Mouse (Mus musculus) liver, embryonic 12.5 days (tissue): Measurements from ENCODE around the gene Opcml. TPM values are rescaled to one million over a fixed set of nuclear protein-coding genes. Genes with fewer than 3 reads are reported as not detected.

Experiments
- ATAC-seq: fragments of 200-750 bp; cut with Nextera tagmentation; 2 replicates; pipeline ENCODE4 v1.8.0; 2017; ENCODE audit warnings: moderate number of reproducible peaks, mild to moderate bottlenecking, moderate library complexity
- H3K27ac ChIP-seq: fragments of 300-500 bp; sonication (generic); 2 replicates; pipeline ENCODE4 v1.5.1; 2016; ENCODE audit warnings: mild to moderate bottlenecking
- H3K27me3 ChIP-seq: fragments of 300-500 bp; sonication (generic); replicated peaks from 2 replicates; pipeline ENCODE4 v1.6.1; 2016; ENCODE audit warnings: mild to moderate bottlenecking, moderate library complexity
- H3K36me3 ChIP-seq: fragments of 300-500 bp; sonication (generic); 2 replicates; pipeline ENCODE4 v1.6.1; 2016; ENCODE audit warnings: mild to moderate bottlenecking, moderate library complexity
- H3K4me1 ChIP-seq: fragments of 300-500 bp; sonication (generic); 2 replicates; pipeline ENCODE4 v1.6.1; 2016
- H3K4me2 ChIP-seq: fragments of 300-500 bp; sonication (generic); 2 replicates; pipeline ENCODE4 v1.6.1; 2016; ENCODE audit warnings: mild to moderate bottlenecking, moderate library complexity
- H3K4me3 ChIP-seq: fragments of 300-500 bp; sonication (generic); 2 replicates; pipeline ENCODE4 v1.5.1; 2016; ENCODE audit warnings: mild to moderate bottlenecking, moderate library complexity
- H3K9ac ChIP-seq: fragments of 300-500 bp; sonication (generic); 2 replicates; pipeline ENCODE4 v1.6.1; 2016; ENCODE audit warnings: mild to moderate bottlenecking, moderate library complexity
- H3K9me3 ChIP-seq: fragments of 300-500 bp; sonication (generic); replicated peaks from 2 replicates; pipeline ENCODE4 v1.6.1; 2016; ENCODE audit warnings: mild to moderate bottlenecking, moderate library complexity
- WGBS: fragments of 180-500 bp; shearing (Covaris S2); methylation state at CpG from one replicate; pipeline ENCODE4 v1.1.7; 2016; ENCODE audit not compliant: insufficient replicate concordance; 5-methylcytosine and 5-hydroxymethylcytosine counted together
- polyA plus RNA-seq: library from polyadenylated mRNA; unstranded; fragments of >200 nt; fragmentation: Nextera tagmentation; extraction: Ambion mirVana; gene quantifications from 2 replicates; pipeline ENCODE4 v1.2.1, GENCODE M21; 2016

The Opcml gene
- polyA plus RNA-seq, 1 experiment from 2014 or later: 0.23 TPM

DNA sequence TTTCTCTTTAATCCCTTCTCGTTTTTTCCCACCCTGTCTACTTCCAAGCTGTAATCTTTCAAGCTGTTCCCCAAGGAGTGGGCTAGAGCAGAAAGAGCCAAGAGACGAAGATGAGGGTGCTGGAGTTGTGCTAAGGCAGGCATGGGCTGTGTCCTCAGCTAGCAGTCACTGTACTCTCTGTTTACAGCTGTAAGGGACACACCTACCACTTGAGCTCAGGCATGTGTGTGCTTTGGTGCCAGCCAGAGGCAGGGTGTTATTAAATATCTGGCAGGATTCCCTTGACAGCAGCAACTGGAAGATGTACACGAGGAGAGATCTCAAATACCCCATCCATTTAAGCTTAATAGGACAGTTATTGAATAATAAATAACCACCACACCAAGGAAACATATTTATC, 490.4 kb downstream of the Opcml start:
- WGBS: 26% methylated on average over 3 of the region's 3 CpGs
- Histone ChIP-seq H3K4me2 (no peak overlapping the region), H3K4me3 (no peak overlapping the region), H3K27ac (no peak overlapping the region), H3K36me3 (no peaks in the 10 kb centered on the region), H3K4me1 (no peaks in the 10 kb centered on the region), H3K27me3 (no peaks in the 10 kb centered on the region), H3K9ac (no peak overlapping the region), H3K9me3 (no peaks in the 10 kb centered on the region)
- ATAC-seq: no peak

DNA sequence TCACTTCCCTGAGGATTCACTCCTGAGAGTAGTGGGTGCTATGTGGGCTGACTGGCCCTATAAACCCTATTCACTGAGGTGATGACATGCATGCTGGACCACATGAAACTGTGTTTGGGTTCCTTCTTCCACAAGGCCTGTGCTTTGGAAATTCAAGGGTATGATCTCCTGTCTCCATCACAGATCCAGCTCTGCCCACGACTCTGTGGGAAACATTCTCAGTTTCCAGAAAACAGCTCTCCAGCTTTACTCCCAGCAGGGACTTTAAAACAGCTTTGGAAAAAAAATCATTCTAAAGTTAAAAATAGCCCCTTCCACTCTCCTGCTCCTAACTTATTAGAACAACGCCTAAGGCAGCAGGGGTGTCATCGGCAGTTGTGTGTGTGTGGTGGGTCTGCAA, 491.0 kb downstream of the Opcml start:
- 59% methylated on average over 3 of the region's 3 CpGs for whole genome bisulfite sequencing
- no peak overlapping the region for H3K27ac ChIP-seq
- no peaks in the 10 kb centered on the region for H3K27me3 ChIP-seq
- no peak overlapping the region for H3K4me2 ChIP-seq
- H3K36me3 ChIP-seq: no peaks in the 10 kb centered on the region
- H3K4me3 ChIP-seq: no peak overlapping the region
- no peaks in the 10 kb centered on the region for H3K9me3 ChIP-seq
- no peak overlapping the region for H3K9ac ChIP-seq
- no peaks in the 10 kb centered on the region for H3K4me1 ChIP-seq
- ATAC-seq: no peak

- no peak overlapping the region for H3K4me3 ChIP-seq
- H3K9me3 ChIP-seq: no peaks in the 10 kb centered on the region
- H3K4me1 ChIP-seq: no peaks in the 10 kb centered on the region
- H3K4me2 ChIP-seq: no peak overlapping the region
- 65% methylated on average over 3 of the region's 3 CpGs for WGBS
- H3K27me3 ChIP-seq: no peaks in the 10 kb centered on the region
- H3K9ac ChIP-seq: no peak overlapping the region
- no peak for ATAC-seq
- H3K36me3 ChIP-seq: no peaks in the 10 kb centered on the region
- no peak overlapping the region for H3K27ac ChIP-seq
Measured at GRCm38 (mm10) chr9:28285016-28285415, 494.4 kb downstream of the Opcml start.

DNA sequence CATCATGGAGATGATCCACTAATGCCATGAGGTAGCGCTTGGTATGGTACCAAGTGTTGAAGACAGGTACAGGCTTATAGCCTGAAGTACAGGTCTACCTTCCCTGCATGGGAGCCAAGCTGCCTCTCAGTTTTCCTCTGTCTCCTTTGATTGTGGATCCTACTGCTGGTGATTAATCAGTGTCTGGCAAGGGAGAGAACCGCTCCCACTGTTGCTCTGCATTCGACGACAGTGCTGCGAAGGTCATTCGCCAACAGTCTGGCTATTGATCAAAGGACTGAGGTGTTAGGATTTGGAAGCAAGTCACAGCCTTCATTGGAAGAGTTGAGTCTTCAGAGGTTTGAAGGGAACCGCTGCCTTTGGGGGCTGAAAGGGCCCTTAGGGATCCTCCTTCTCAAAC, 495.8 kb downstream of the Opcml start:
- ATAC-seq: no peak
- Histone ChIP-seq H3K9me3 (no peaks in the 10 kb centered on the region), H3K9ac (no peak overlapping the region)

DNA sequence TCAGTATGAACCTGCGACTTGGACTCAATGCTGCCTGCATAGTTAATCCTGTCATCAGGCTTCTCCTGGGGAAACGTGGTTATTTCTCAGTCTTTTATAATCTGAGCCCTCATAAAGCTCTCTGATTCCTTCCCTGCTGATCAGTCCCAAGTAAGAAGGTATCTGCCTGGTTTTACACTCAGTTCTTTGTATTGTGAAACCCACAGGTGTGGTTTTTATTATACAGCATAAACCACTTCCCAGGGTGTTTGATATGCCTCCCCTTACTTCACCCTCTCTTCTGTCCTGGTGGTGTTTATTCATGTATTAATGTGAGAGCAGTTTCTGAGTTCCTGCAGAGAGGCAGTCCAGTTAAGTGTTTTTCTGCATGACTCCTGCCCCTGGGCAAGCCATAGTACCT, 496.9 kb downstream of the Opcml start:
- H3K4me3 ChIP-seq: no peak overlapping the region
- ATAC-seq: no peak
- H3K27me3 ChIP-seq: no peaks in the 10 kb centered on the region
- H3K9ac ChIP-seq: no peak overlapping the region
- no peak overlapping the region for H3K27ac ChIP-seq
- WGBS: 63% methylated on average over 2 of the region's 2 CpGs
- no peaks in the 10 kb centered on the region for H3K4me1 ChIP-seq
- H3K36me3 ChIP-seq: no peaks in the 10 kb centered on the region
- no peaks in the 10 kb centered on the region for H3K9me3 ChIP-seq
- no peak overlapping the region for H3K4me2 ChIP-seq

More for the DNA sequence above, 495.8 kb downstream of the Opcml start:
- Histone ChIP-seq H3K27me3 (no peaks in the 10 kb centered on the region), H3K4me1 (no peaks in the 10 kb centered on the region), H3K36me3 (no peaks in the 10 kb centered on the region), H3K4me3 (no peak overlapping the region), H3K27ac (no peak overlapping the region), H3K4me2 (no peak overlapping the region)
- WGBS: 55% methylated on average over 7 of the region's 7 CpGs

- no peak overlapping the region for H3K4me2 ChIP-seq
- no peaks in the 10 kb centered on the region for H3K4me1 ChIP-seq
- H3K4me3 ChIP-seq: no peak overlapping the region
- H3K36me3 ChIP-seq: no peaks in the 10 kb centered on the region
- H3K9ac ChIP-seq: no peak overlapping the region
- H3K27me3 ChIP-seq: no peaks in the 10 kb centered on the region
- 26% methylated on average over 1 of the region's 1 CpGs for whole genome bisulfite sequencing
- no peak for ATAC-seq
- H3K9me3 ChIP-seq: no peaks in the 10 kb centered on the region
- no peak overlapping the region for H3K27ac ChIP-seq
Measured at GRCm38 (mm10) chr9:28289696-28290330, 499.2 kb downstream of the Opcml start.

DNA sequence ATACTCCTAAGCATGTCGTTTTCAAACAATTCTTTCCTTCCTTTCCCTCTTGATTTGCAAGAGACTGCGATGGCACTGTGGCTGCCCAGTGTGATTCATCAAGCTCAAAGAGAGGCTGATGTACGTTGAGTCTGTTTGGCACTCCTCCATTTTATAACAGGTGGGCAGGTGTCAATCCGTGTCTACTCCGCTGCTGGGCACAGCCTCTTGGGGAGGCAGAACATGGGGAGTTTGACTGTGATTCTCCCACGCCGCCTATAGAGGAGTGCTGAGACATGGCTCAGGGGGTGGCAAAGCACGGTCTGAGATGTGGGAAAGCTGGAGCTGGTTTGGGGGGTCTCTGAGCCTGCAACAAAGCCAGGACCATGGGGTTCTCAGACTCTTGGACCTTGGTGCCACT, 513.1 kb downstream of the Opcml start:
- Histone ChIP-seq H3K9me3 (no peaks in the 10 kb centered on the region), H3K4me1 (no peaks in the 10 kb centered on the region), H3K36me3 (no peaks in the 10 kb centered on the region), H3K27ac (no peak overlapping the region), H3K9ac (no peak overlapping the region), H3K4me3 (no peak overlapping the region), H3K4me2 (no peak overlapping the region), H3K27me3 (no peaks in the 10 kb centered on the region)
- no peak for ATAC-seq
- WGBS: 58% methylated on average over 8 of the region's 8 CpGs

DNA sequence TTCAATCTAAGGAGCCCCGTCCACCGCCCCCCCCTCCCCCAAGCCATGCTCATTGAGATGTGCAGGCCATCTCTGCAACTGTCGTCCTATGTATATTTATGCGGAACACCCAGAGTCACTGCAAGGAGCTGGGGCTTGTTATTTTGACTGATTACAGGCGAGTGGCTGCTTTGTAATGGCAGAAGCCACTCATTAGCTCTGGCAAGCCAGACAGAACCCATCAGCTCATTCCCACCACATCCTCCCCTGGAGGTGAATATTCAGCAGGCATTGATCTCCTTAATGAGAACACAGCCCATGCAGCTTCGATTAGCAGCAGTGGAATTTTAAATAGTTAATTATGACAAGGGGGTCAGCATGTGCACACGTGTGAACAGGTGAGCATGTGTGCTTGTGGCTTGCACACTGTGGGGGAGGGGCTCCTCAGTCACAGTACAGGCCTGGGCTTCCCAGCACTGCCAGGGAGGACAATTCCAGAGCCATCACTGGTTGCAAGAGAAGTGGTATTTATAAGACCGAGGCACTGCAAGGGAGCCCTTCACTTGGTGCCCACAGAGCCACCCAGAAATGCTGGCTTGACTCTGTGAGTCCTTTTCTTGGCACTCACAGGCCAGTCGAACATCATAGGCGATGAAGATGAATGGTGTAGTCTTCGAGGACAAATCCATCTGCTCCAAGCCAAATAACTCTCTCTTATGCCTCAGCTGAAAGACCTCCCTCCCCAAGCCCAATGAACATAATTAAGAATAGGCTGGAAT, 516.0 kb downstream of the Opcml start:
- H3K4me2 ChIP-seq: no peak overlapping the region
- H3K4me3 ChIP-seq: no peak overlapping the region
- H3K9me3 ChIP-seq: no peaks in the 10 kb centered on the region
- no peak overlapping the region for H3K27ac ChIP-seq
- no peaks in the 10 kb centered on the region for H3K4me1 ChIP-seq
- H3K27me3 ChIP-seq: no peaks in the 10 kb centered on the region
- H3K36me3 ChIP-seq: no peaks in the 10 kb centered on the region
- no peak overlapping the region for H3K9ac ChIP-seq
- ATAC-seq: no peak
- 65% methylated on average over 11 of the region's 11 CpGs for WGBS

DNA sequence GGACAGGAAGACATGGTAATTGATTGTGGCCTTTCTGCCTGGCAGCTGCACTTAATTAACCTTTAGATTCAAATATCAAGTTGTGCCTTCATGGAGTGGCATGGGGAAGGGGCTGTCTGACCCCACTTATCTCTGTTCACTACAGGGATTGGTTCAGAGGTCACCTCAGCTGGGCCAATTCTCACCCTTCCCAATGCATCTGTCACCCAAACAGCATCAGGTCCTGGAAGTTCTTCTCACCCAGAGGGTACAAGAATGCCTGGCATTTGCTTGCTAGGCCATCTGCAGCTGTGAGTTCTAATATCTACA, 516.5 kb downstream of the Opcml start:
- Histone ChIP-seq H3K4me1 (no peaks in the 10 kb centered on the region), H3K9me3 (no peaks in the 10 kb centered on the region), H3K36me3 (no peaks in the 10 kb centered on the region), H3K9ac (no peak overlapping the region), H3K4me3 (no peak overlapping the region), H3K27ac (no peak overlapping the region), H3K27me3 (no peaks in the 10 kb centered on the region), H3K4me2 (no peak overlapping the region)
- ATAC-seq: no peak

GRCm38 (mm10) chr9:28307481-28308050, 517.0 kb downstream of the Opcml start:
- WGBS: 60% methylated on average over 6 of the region's 6 CpGs

GRCm38 (mm10) chr9:28317881-28318280, 527.3 kb downstream of the Opcml start:
- Histone ChIP-seq H3K4me2 (no peak overlapping the region), H3K27me3 (no peaks in the 10 kb centered on the region), H3K4me3 (no peak overlapping the region), H3K9me3 (no peaks in the 10 kb centered on the region), H3K36me3 (no peaks in the 10 kb centered on the region), H3K27ac (no peak overlapping the region), H3K9ac (no peak overlapping the region), H3K4me1 (no peaks in the 10 kb centered on the region)
- ATAC-seq: no peak

More at GRCm38 (mm10) chr9:28307481-28308050, 517.0 kb downstream of the Opcml start:
- Histone ChIP-seq H3K9ac (no peak overlapping the region), H3K27ac (no peak overlapping the region), H3K36me3 (no peaks in the 10 kb centered on the region), H3K4me2 (no peak overlapping the region), H3K4me3 (no peak overlapping the region), H3K4me1 (no peaks in the 10 kb centered on the region), H3K9me3 (no peaks in the 10 kb centered on the region), H3K27me3 (no peaks in the 10 kb centered on the region)
- no peak for ATAC-seq

- no peak for ATAC-seq
- no peaks in the 10 kb centered on the region for H3K9me3 ChIP-seq
- no peak overlapping the region for H3K4me3 ChIP-seq
- H3K9ac ChIP-seq: no peak overlapping the region
- H3K27me3 ChIP-seq: no peaks in the 10 kb centered on the region
- H3K4me1 ChIP-seq: no peaks in the 10 kb centered on the region
- H3K4me2 ChIP-seq: no peak overlapping the region
- H3K27ac ChIP-seq: no peak overlapping the region
- no peaks in the 10 kb centered on the region for H3K36me3 ChIP-seq
- WGBS: 41% methylated on average over 4 of the region's 4 CpGs
Measured at GRCm38 (mm10) chr9:28319021-28319755, 528.6 kb downstream of the Opcml start.
